ENCODE assay signal across 12 mouse cellular contexts in the genomic region with DNA sequence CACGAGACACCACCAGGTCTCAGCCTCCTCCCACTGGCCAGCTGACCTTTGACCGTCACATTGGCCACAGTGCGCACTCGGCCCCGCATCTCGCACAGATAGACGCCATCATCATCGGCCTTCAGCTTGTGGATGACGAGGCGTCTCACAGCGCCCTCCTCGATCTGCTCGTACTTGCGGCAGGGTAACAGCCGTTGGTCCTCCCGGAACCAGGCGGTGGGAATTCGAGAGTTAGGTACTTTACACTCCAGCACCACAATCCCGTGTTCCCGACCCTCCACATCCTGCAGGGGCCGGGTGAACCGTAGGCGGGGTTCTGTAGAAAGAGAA. TPM values are rescaled to one million over a fixed set of nuclear protein-coding genes. Genes with fewer than 3 reads are reported as not detected.
A peak's percentile ranks its signal among the peaks of the same experiment; 100 is the strongest.
DNase-seq lines count a peak whose midpoint lies in the region; ATAC-seq and TF ChIP-seq lines count a peak whose summit lies in the region.
"Had no signal": no experiment of that assay in that cellular context is flagged by ENCODE, and none has a peak within 500 bp of the region (broad histone marks: within the 10 kb centered on the region; RNA-seq: fewer than 3 reads in every experiment).

No protein-coding gene starts in this region.

- no peak for TF ChIP-seq CTCF in liver, postnatal 0 days (IDR thresholded peaks at IDR 0.05; ENCODE audit: low read depth)

- no peak for ATAC-seq in liver, embryonic 11.5 days (replicated peaks; ENCODE audit: low FRiP score)
- ATAC-seq in liver, postnatal 0 days: no peak
- ATAC-seq: midbrain, embryonic 13.5 days had no signal

- no peak overlapping the region for H3ac ChIP-seq in myocyte (ENCODE audit: control insufficient read depth, insufficient read length)

- peaks cover 15% of the 10 kb centered on the region for H3K4me1 ChIP-seq in liver, embryonic 11.5 days (replicated peaks; ENCODE audit: control insufficient read depth, insufficient read depth, low read length)
- no peaks in the 10 kb centered on the region; the same call in 1 of the 2 replicates for H3K4me1 ChIP-seq in liver, postnatal 0 days (ENCODE audit: insufficient read depth)
- H3K4me1 ChIP-seq in embryonic facial prominence, embryonic 10.5 days: peaks cover 53% of the 10 kb centered on the region

- H3K9me3 ChIP-seq in liver, embryonic 11.5 days (ENCODE audit: control insufficient read depth, low read length): no peaks in the 10 kb centered on the region
- H3K9me3 ChIP-seq in liver, postnatal 0 days (ENCODE audit: low read length): no peaks in the 10 kb centered on the region
- H3K9me3 ChIP-seq in embryonic facial prominence, embryonic 10.5 days: no peaks in the 10 kb centered on the region
- H3K9me3 ChIP-seq: midbrain, embryonic 13.5 days had no signal

- WGBS in liver, embryonic 11.5 days: 61% methylated on average over 23 of the region's 23 CpGs
- WGBS in liver, postnatal 0 days (ENCODE audit: insufficient replicate concordance): 77% methylated on average over 23 of the region's 23 CpGs
- WGBS in embryonic facial prominence, embryonic 10.5 days: 68% methylated on average over 23 of the region's 23 CpGs

- H3K27ac ChIP-seq in liver, embryonic 11.5 days (ENCODE audit: low read depth, low read length): no peak overlapping the region
- no peak overlapping the region for H3K27ac ChIP-seq in liver, postnatal 0 days (ENCODE audit: low read depth)
- H3K27ac ChIP-seq in embryonic facial prominence, embryonic 10.5 days (replicated peaks): no peak overlapping the region
- H3K27ac ChIP-seq: gastrocnemius, adult 2 months; midbrain, embryonic 13.5 days had no signal

- intact Hi-C loops in heart, postnatal 25 days (cut with DNase I): no loop called here

- no peak for TF ChIP-seq EP300 in liver, postnatal 0 days (IDR thresholded peaks at IDR 0.05; ENCODE audit: low read depth)

- no peak overlapping the region for H3K9ac ChIP-seq in liver, embryonic 11.5 days (ENCODE audit: low read depth, low read length)
- H3K9ac ChIP-seq in liver, postnatal 0 days (replicated peaks): no peak overlapping the region

- TF ChIP-seq POLR2A in myocyte (IDR thresholded peaks at IDR 0.05; ENCODE audit: insufficient read length, low read depth): peak; percentile 25

- H3K4me3 ChIP-seq in liver, embryonic 11.5 days (ENCODE audit: low read depth, low read length): no peak overlapping the region
- no peak overlapping the region for H3K4me3 ChIP-seq in liver, postnatal 0 days (ENCODE audit: low read depth, low read length)
- H3K4me3 ChIP-seq in embryonic facial prominence, embryonic 10.5 days: peak overlapping the region; percentile 94
- no peak overlapping the region for H3K4me3 ChIP-seq in myocyte

- H3K4me2 ChIP-seq in liver, embryonic 11.5 days: peak overlapping the region; percentile 68; the same call in 1 of the 2 replicates
- no peak overlapping the region for H3K4me2 ChIP-seq in liver, postnatal 0 days (ENCODE audit: low read depth, low read length)
- peak overlapping the region; percentile 2 for H3K4me2 ChIP-seq in myocyte (ENCODE audit: low read depth)

- peaks cover 6% of the 10 kb centered on the region; the same call in 1 of the 2 replicates for H3K36me3 ChIP-seq in liver, embryonic 11.5 days (ENCODE audit: control insufficient read depth, insufficient read depth, low read length)
- H3K36me3 ChIP-seq in liver, postnatal 0 days (replicated peaks; ENCODE audit: insufficient read depth, low read length): no peaks in the 10 kb centered on the region
- peaks cover 54% of the 10 kb centered on the region for H3K36me3 ChIP-seq in embryonic facial prominence, embryonic 10.5 days (replicated peaks)
- peaks cover 4% of the 10 kb centered on the region for H3K36me3 ChIP-seq in myocyte (ENCODE audit: control insufficient read depth, insufficient read depth)

- DNase-seq in heart, adult 11 months: peak; percentile 88
- DNase-seq in heart, postnatal 25 days (ENCODE audit: low spot score): no peak
- no peak for DNase-seq in liver, embryonic 11.5 days (ENCODE audit: low spot score)
- DNase-seq in liver, postnatal 0 days: no peak
- DNase-seq in embryonic facial prominence, embryonic 10.5 days (ENCODE audit: low spot score): no peak
- DNase-seq in gastrocnemius, postnatal 25 days: no peak
- DNase-seq in urinary bladder, adult 2 months (ENCODE audit: low spot score): no peak
- DNase-seq: B cell, adult 2 months; gastrocnemius, adult 2 months; liver had no signal

- no peaks in the 10 kb centered on the region for H3K79me2 ChIP-seq in myocyte (ENCODE audit: control insufficient read depth, insufficient read depth)

- H3K27me3 ChIP-seq in liver, embryonic 11.5 days (replicated peaks; ENCODE audit: control insufficient read depth, insufficient read depth, low read length): peaks cover 46% of the 10 kb centered on the region
- H3K27me3 ChIP-seq in liver, postnatal 0 days (ENCODE audit: insufficient read depth, low read length): peaks cover 40% of the 10 kb centered on the region
- H3K27me3 ChIP-seq in embryonic facial prominence, embryonic 10.5 days (replicated peaks; ENCODE audit: low read depth, poor library complexity, severe bottlenecking): peaks cover 35% of the 10 kb centered on the region
- no peaks in the 10 kb centered on the region for H3K27me3 ChIP-seq in myocyte (ENCODE audit: control insufficient read depth, insufficient read depth, insufficient read length)

TF ChIP-seq in myocyte, 11 proteins besides CTCF, POLR2A, EP300 and RAD21:
- TF ChIP-seq POLR2AphosphoS2 (IDR thresholded peaks at IDR 0.05; ENCODE audit: insufficient read length, low read depth): no peak
- TF ChIP-seq TCF3 (IDR thresholded peaks at IDR 0.05; ENCODE audit: insufficient read length, low read depth): no peak

RNA-seq across cellular contexts. Expression of gene Obsl1, which starts 2.6 kb away (rescaled TPM):
- total RNA-seq in heart, postnatal 25 days (2021): 100 to 1,000 TPM; 147 to 150 TPM
- 42.5 and 45.6 TPM in 2 replicates for polyA plus RNA-seq in liver, embryonic 11.5 days (2014; fragmentation: Nextera tagmentation; extraction: Ambion mirVana)
- 3.4 and 4.5 TPM in 2 replicates for polyA plus RNA-seq in liver, postnatal 0 days (2015; fragmentation: Nextera tagmentation; extraction: Ambion mirVana)
- 57.9 and 63.0 TPM in 2 replicates for polyA plus RNA-seq in embryonic facial prominence, embryonic 10.5 days (2016; fragmentation: Nextera tagmentation; extraction: Ambion mirVana)
- polyA plus RNA-seq in myocyte (2012; fragmentation: generic; extraction: Trizol): 148 TPM
- 10 to 100 TPM; 37.7 to 52.8 TPM for total RNA-seq in gastrocnemius, postnatal 25 days (2021)
- polyA plus RNA-seq in urinary bladder, adult 2 months (2012; rRNA removed): 30.0 and 30.7 TPM in 2 replicates

RNA-seq across cellular contexts. Expression of gene Inha, which starts 3.3 kb away (rescaled TPM):
- 1 to 10 TPM; 4.8 to 5.0 TPM for total RNA-seq in heart, postnatal 25 days (2021)
- polyA plus RNA-seq in liver, embryonic 11.5 days (2014; fragmentation: Nextera tagmentation; extraction: Ambion mirVana): 0.84 and 1.4 TPM in 2 replicates
- 0.33 and 0.36 TPM in 2 replicates for polyA plus RNA-seq in liver, postnatal 0 days (2015; fragmentation: Nextera tagmentation; extraction: Ambion mirVana)
- 2.3 and 3.1 TPM in 2 replicates for polyA plus RNA-seq in embryonic facial prominence, embryonic 10.5 days (2016; fragmentation: Nextera tagmentation; extraction: Ambion mirVana)
- polyA plus RNA-seq in myocyte (2012; fragmentation: generic; extraction: Trizol): 4.7 TPM
- total RNA-seq in gastrocnemius, postnatal 25 days (2021): 1 to 10 TPM; 3.8 to 4.1 TPM
- polyA plus RNA-seq in urinary bladder, adult 2 months (2012; rRNA removed): 19.6 and 23.9 TPM in 2 replicates

RNA-seq across cellular contexts. Expression of gene Stk11ip, which starts 17.7 kb away (rescaled TPM):
- total RNA-seq in heart, postnatal 25 days (2021): 1 to 10 TPM; 8.9 to 9.2 TPM
- polyA plus RNA-seq in liver, embryonic 11.5 days (2014; fragmentation: Nextera tagmentation; extraction: Ambion mirVana): 15.4 and 15.6 TPM in 2 replicates
- 3.3 TPM in 2 replicates for polyA plus RNA-seq in liver, postnatal 0 days (2015; fragmentation: Nextera tagmentation; extraction: Ambion mirVana)
- 31.7 and 33.4 TPM in 2 replicates for polyA plus RNA-seq in embryonic facial prominence, embryonic 10.5 days (2016; fragmentation: Nextera tagmentation; extraction: Ambion mirVana)
- polyA plus RNA-seq in myocyte (2012; fragmentation: generic; extraction: Trizol): 33.3 TPM
- total RNA-seq in gastrocnemius, postnatal 25 days (2021): 1 to 10 TPM; 5.3 to 5.6 TPM
- 19.0 and 19.7 TPM in 2 replicates for polyA plus RNA-seq in urinary bladder, adult 2 months (2012; rRNA removed)

RNA-seq across cellular contexts. Expression of gene Tmem198, which starts 24.3 kb away (rescaled TPM):
- under 1 TPM; 0.42 to 0.61 TPM for total RNA-seq in heart, postnatal 25 days (2021)
- 0.15 and 0.26 TPM in 2 replicates for polyA plus RNA-seq in liver, embryonic 11.5 days (2014; fragmentation: Nextera tagmentation; extraction: Ambion mirVana)
- polyA plus RNA-seq in liver, postnatal 0 days (2015; fragmentation: Nextera tagmentation; extraction: Ambion mirVana): 0.08 TPM in 1 of 2 replicates, not detected in the other
- polyA plus RNA-seq in embryonic facial prominence, embryonic 10.5 days (2016; fragmentation: Nextera tagmentation; extraction: Ambion mirVana): 3.3 and 3.5 TPM in 2 replicates
- 0.78 TPM for polyA plus RNA-seq in myocyte (2012; fragmentation: generic; extraction: Trizol)
- under 1 TPM; 0.36 to 0.43 TPM for total RNA-seq in gastrocnemius, postnatal 25 days (2021)
- 1.1 and 1.6 TPM in 2 replicates for polyA plus RNA-seq in urinary bladder, adult 2 months (2012; rRNA removed)
- total RNA-seq: gastrocnemius, adult 2 months had no signal

RNA-seq across cellular contexts. Expression of gene Chpf, which starts 24.5 kb away (rescaled TPM):
- total RNA-seq in heart, postnatal 25 days (2021): 10 to 100 TPM; 26.4 to 28.2 TPM
- 17.7 and 17.9 TPM in 2 replicates for polyA plus RNA-seq in liver, embryonic 11.5 days (2014; fragmentation: Nextera tagmentation; extraction: Ambion mirVana)
- polyA plus RNA-seq in liver, postnatal 0 days (2015; fragmentation: Nextera tagmentation; extraction: Ambion mirVana): 3.1 and 3.3 TPM in 2 replicates
- 25.3 and 27.0 TPM in 2 replicates for polyA plus RNA-seq in embryonic facial prominence, embryonic 10.5 days (2016; fragmentation: Nextera tagmentation; extraction: Ambion mirVana)
- 52.1 TPM for polyA plus RNA-seq in myocyte (2012; fragmentation: generic; extraction: Trizol)
- 1 to 10 TPM; 5.5 to 7.9 TPM for total RNA-seq in gastrocnemius, postnatal 25 days (2021)
- polyA plus RNA-seq in urinary bladder, adult 2 months (2012; rRNA removed): 65.0 and 69.4 TPM in 2 replicates
